Mouse (Mus musculus) stomach, postnatal 0 days (tissue): ENCODE data around the gene Celsr2. TPM values are rescaled to one million over a fixed set of nuclear protein-coding genes. Genes with fewer than 3 reads are reported as not detected.

Source experiments
- ATAC-seq: fragments of 200-750 bp; cut with Nextera tagmentation; 2 replicates; pipeline ENCODE4 v1.8.0; 2017; ENCODE audit not compliant: low FRiP score, low TSS enrichment
- DNase-seq: peaks from one replicate; pipeline ENCODE4 v3.0.0-alpha.2; 2016; ENCODE audit warnings: low spot score
- H3K27ac ChIP-seq: fragments of 300-500 bp; sonication (generic); replicated peaks from 2 replicates; pipeline ENCODE4 v1.5.1; 2014; ENCODE audit warnings: mild to moderate bottlenecking, control low read depth
- H3K27me3 ChIP-seq: fragments of 300-500 bp; sonication (generic); 2 replicates; pipeline ENCODE4 v1.6.1; 2014; ENCODE audit warnings: low read length; ENCODE audit not compliant: control insufficient read depth, insufficient read depth
- H3K36me3 ChIP-seq: fragments of 300-500 bp; sonication (generic); 2 replicates; pipeline ENCODE4 v1.6.1; 2014; ENCODE audit warnings: low read length, mixed read lengths; ENCODE audit not compliant: control insufficient read depth, insufficient read depth
- H3K4me1 ChIP-seq: fragments of 300-500 bp; sonication (generic); replicated peaks from 2 replicates; pipeline ENCODE4 v1.6.1; 2014; ENCODE audit warnings: antibody characterized with exemption; ENCODE audit not compliant: control insufficient read depth, insufficient read depth
- H3K4me2 ChIP-seq: fragments of 300-500 bp; sonication (generic); replicated peaks from 2 replicates; pipeline ENCODE4 v1.6.1; 2014; ENCODE audit warnings: low read depth, mild to moderate bottlenecking, control low read depth, moderate library complexity
- H3K4me3 ChIP-seq: fragments of 300-500 bp; sonication (generic); 2 replicates; pipeline ENCODE4 v1.5.1; 2014; ENCODE audit warnings: low read depth, low read length, control low read depth
- H3K9ac ChIP-seq: fragments of 300-500 bp; sonication (generic); 2 replicates; pipeline ENCODE4 v1.6.1; 2014; ENCODE audit warnings: mild to moderate bottlenecking, low read length, control low read depth, mixed read lengths
- H3K9me3 ChIP-seq: fragments of 300-500 bp; sonication (generic); 2 replicates; pipeline ENCODE4 v1.6.1; 2016; ENCODE audit warnings: low read length; ENCODE audit not compliant: control insufficient read depth
- CTCF ChIP-seq: IDR thresholded peaks from 2 replicates; pipeline ENCODE4 v1.5.1; 2016; ENCODE audit warnings: antibody characterized with exemption, low read depth, mild to moderate bottlenecking, moderate library complexity
- EP300 ChIP-seq: optimal IDR thresholded peaks from 2 replicates; pipeline ENCODE3; 2016; ENCODE audit warnings: antibody characterized with exemption
- WGBS: fragments of 180-500 bp; shearing (Covaris S2); extraction: QIAGEN DNeasy Blood & Tissue Kit; methylation state at CpG from one replicate; pipeline ENCODE4 v1.1.7; 2014; 5-methylcytosine and 5-hydroxymethylcytosine counted together
- polyA plus RNA-seq: library from polyadenylated mRNA; unstranded; fragments of >200 nt; fragmentation: Nextera tagmentation; extraction: Ambion mirVana; gene quantifications from 2 replicates; pipeline ENCODE4 v1.2.1, GENCODE M21; 2015

Celsr2 gene
- polyA plus RNA-seq, 1 experiment from 2014 or later = 7.5 TPM

DNA sequence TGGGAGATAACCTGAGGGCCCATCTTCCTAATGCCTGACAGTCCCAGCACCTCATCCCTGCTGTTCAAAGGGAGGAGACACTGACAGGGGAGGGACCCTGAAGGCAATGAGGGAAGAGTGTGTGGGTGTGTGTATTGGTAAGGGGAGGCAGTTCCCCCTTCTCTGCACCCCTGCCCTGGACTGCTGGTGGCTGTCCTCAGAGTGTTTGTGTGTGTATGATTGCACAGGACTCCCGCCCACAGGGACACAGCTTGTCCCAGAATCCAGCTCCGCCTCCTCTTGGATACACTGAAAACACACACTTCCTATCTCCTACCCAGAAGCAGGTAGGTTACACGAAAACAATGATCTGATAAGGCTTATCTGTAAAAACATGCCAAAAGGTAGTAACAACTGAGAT lies 60.1 kb downstream of the Celsr2 start:
- Histone ChIP-seq H3K27ac (no peak overlapping the region), H3K4me2 (no peak overlapping the region), H3K4me1 (no peaks in the 10 kb centered on the region), H3K27me3 (no peaks in the 10 kb centered on the region), H3K9ac (no peak overlapping the region), H3K36me3 (peaks cover 5% of the 10 kb centered on the region), H3K4me3 (no peak overlapping the region), H3K9me3 (no peaks in the 10 kb centered on the region)
- TF ChIP-seq EP300 = no peak
- no peak for TF ChIP-seq CTCF
- WGBS = 87% methylated on average over 3 of the region's 3 CpGs
- no peak for ATAC-seq
- DNase-seq = no peak

DNA sequence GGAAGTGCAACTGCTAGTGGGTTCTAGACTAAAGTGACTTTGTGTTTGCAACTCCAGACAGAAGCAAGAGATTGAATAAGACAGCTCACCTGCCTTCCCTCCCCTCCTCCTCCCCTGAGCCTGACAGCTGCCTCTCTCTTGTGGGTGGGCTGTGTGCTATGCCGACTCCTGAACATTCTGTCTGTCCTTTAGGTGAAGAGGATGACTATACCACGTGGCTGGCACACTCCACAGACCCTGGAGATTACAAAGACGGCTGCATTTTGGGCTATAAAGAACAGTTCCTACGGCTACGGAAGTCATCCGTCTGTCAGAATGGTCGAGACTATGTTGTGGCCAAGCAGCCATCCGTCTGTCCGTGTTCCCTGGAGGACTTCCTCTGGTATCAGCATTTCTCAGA lies 67.0 kb downstream of the Celsr2 start:
- H3K36me3 ChIP-seq = peaks cover 14% of the 10 kb centered on the region
- ATAC-seq (no peak), DNase-seq (no peak)
- H3K9me3 ChIP-seq = no peaks in the 10 kb centered on the region
- H3K4me1 ChIP-seq = no peaks in the 10 kb centered on the region
- H3K4me3 ChIP-seq = no peak overlapping the region
- H3K4me2 ChIP-seq = no peak overlapping the region
- TF ChIP-seq CTCF (no peak), EP300 (no peak)
- 81% methylated on average over 9 of the region's 9 CpGs for WGBS
- no peak overlapping the region for H3K27ac ChIP-seq
- H3K9ac ChIP-seq = no peak overlapping the region
- H3K27me3 ChIP-seq = no peaks in the 10 kb centered on the region

DNA sequence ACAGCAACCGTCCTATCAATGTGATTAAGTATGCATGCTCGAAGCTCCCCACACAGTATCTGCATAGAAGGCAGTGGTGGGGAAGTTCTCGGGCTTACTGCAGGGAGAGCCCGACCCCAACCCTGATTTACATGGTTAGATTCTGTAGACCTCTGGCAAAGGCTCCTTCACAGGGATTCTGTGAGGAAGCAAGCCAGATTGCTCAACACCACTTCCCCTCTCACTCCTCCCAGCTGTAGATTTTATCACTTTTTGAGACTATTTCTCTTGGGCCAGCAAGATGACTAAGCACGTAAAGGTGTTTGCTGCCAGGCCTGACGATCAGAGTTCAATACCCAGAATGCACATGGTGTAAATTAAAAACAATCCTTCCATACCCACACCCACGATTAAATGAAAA lies 69.5 kb downstream of the Celsr2 start:
- DNase-seq (no peak), ATAC-seq (no peak)
- Histone ChIP-seq H3K36me3 (peaks cover 18% of the 10 kb centered on the region), H3K9ac (no peak overlapping the region), H3K9me3 (no peaks in the 10 kb centered on the region), H3K4me2 (no peak overlapping the region), H3K4me1 (no peaks in the 10 kb centered on the region), H3K27ac (no peak overlapping the region), H3K27me3 (no peaks in the 10 kb centered on the region), H3K4me3 (no peak overlapping the region)
- TF ChIP-seq EP300 (no peak), CTCF (no peak)
- WGBS = 78% methylated on average over 7 of the region's 7 CpGs

DNA sequence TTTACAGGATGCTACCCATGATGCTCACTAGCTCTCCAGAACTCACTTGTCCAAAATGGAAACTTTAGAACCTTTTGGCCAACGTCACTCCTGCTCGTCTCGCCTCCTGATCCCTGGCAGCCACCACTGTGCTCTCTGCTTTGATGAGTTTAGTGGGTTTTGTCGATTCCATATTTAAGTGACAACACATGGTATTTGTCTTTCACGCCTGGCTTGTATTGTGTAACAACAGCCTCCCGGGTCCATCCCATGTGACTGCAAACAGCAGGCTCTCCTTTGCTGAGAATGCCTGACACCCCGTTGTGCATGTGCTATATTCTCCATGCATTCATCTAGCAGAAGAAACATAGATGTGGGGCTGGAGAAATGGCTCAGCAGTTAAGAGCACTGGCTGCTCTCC lies 73.2 kb downstream of the Celsr2 start:
- ATAC-seq (no peak), DNase-seq (no peak)
- no peak overlapping the region for H3K9ac ChIP-seq
- peaks cover 28% of the 10 kb centered on the region for H3K36me3 ChIP-seq
- H3K27ac ChIP-seq = no peak overlapping the region
- H3K4me1 ChIP-seq = no peaks in the 10 kb centered on the region
- H3K4me3 ChIP-seq = no peak overlapping the region
- no peak for TF ChIP-seq CTCF
- no peak for TF ChIP-seq EP300
- no peak overlapping the region for H3K4me2 ChIP-seq
- WGBS = 72% methylated on average over 7 of the region's 7 CpGs
- no peaks in the 10 kb centered on the region for H3K9me3 ChIP-seq
- H3K27me3 ChIP-seq = no peaks in the 10 kb centered on the region

DNA sequence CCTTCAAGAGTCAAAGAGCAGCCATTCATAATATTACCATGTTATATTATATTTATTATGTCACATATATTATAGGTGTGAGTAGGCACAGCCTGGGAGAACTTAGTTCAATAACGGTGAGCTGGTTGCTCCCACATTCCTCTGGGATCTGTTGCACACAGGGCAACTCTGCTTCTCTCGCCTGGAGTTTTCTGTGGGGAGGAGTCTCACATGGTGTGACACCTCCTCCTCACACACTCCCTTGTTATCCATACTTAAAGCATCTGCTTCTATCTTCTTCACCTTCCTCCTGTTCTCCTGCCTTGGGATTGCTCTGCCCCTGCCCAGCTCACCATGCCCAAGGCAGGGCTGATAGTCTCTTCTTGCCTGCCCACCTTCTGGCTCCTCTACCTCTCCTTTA lies 74.3 kb downstream of the Celsr2 start:
- H3K36me3 ChIP-seq = peaks cover 27% of the 10 kb centered on the region
- no peak for DNase-seq

More for the DNA sequence above, 74.3 kb downstream of the Celsr2 start:
- no peak for ATAC-seq
- Histone ChIP-seq H3K4me3 (no peak overlapping the region), H3K27me3 (no peaks in the 10 kb centered on the region), H3K4me2 (no peak overlapping the region), H3K4me1 (no peaks in the 10 kb centered on the region), H3K9me3 (no peaks in the 10 kb centered on the region), H3K27ac (no peak overlapping the region), H3K9ac (no peak overlapping the region)
- 78% methylated on average over 2 of the region's 2 CpGs for WGBS
- TF ChIP-seq EP300 (no peak), CTCF (no peak)

Other genes starting within 250 kb of the Celsr2 start
- gene Amigo1, start 229.2 kb downstream of the Celsr2 start, polyA plus RNA-seq = 3.0 and 3.5 TPM in 2 replicates
- 5.5 TPM in 2 replicates for gene Cyb561d1, start 214.3 kb downstream of the Celsr2 start, polyA plus RNA-seq
- 4.3 and 4.8 TPM in 2 replicates for gene Atxn7l2, start 204.6 kb downstream of the Celsr2 start, polyA plus RNA-seq
- 0.04 and 0.05 TPM in 2 replicates for gene Sypl2, start 188.9 kb downstream of the Celsr2 start, polyA plus RNA-seq
- gene Psma5, start 158.6 kb downstream of the Celsr2 start, polyA plus RNA-seq = 159 and 166 TPM in 2 replicates
- 7.6 and 9.2 TPM in 2 replicates for gene Sort1, start 131.5 kb downstream of the Celsr2 start, polyA plus RNA-seq
- gene Mybphl, start 50.6 kb downstream of the Celsr2 start, polyA plus RNA-seq = not detected in 2 replicates
- 7.7 and 8.3 TPM in 2 replicates for gene Psrc1, start 31.7 kb downstream of the Celsr2 start, polyA plus RNA-seq
- 99.5 and 102 TPM in 2 replicates for gene Sars, start 29.7 kb upstream of the Celsr2 start, polyA plus RNA-seq
- 0.34 TPM in 1 of 2 replicates, not detected in the other for gene 1700013F07Rik, start 118.6 kb upstream of the Celsr2 start, polyA plus RNA-seq
- gene 5330417C22Rik, start 121.0 kb upstream of the Celsr2 start, polyA plus RNA-seq = 30.8 and 32.0 TPM in 2 replicates
- 29.9 and 33.0 TPM in 2 replicates for gene Tmem167b, start 146.9 kb upstream of the Celsr2 start, polyA plus RNA-seq
- 40.0 and 42.2 TPM in 2 replicates for gene Taf13, start 156.1 kb upstream of the Celsr2 start, polyA plus RNA-seq
- gene Wdr47, start 175.7 kb upstream of the Celsr2 start, polyA plus RNA-seq = 5.3 and 5.7 TPM in 2 replicates
- 53.8 and 60.9 TPM in 2 replicates for gene Clcc1, start 238.4 kb upstream of the Celsr2 start, polyA plus RNA-seq